Mouse (Mus musculus) midbrain, embryonic 10.5 days (tissue): ENCODE measurements around the gene Ankmy2. TPM values are rescaled to one million over a fixed set of nuclear protein-coding genes. Genes with fewer than 3 reads are reported as not detected.
"Not testable (repeated sequence)": the region's sequence is repeated elsewhere in the genome, so short reads cannot be mapped to it uniquely, and the experiment has no call there.

ENCODE experiments used
- DNase-seq: peaks from one replicate; pipeline ENCODE4 v3.0.0-alpha.2; 2017; ENCODE audit warnings: low spot score
- H3K27ac ChIP-seq: fragments of 300-500 bp; sonication (generic); replicated peaks from 2 replicates; pipeline ENCODE4 v1.5.1; 2016; ENCODE audit warnings: mild to moderate bottlenecking
- H3K27me3 ChIP-seq: fragments of 300-500 bp; sonication (generic); 2 replicates; pipeline ENCODE4 v1.6.1; 2016; ENCODE audit warnings: low read depth, mild to moderate bottlenecking; ENCODE audit not compliant: poor library complexity, severe bottlenecking
- H3K36me3 ChIP-seq: fragments of 300-500 bp; sonication (generic); 2 replicates; pipeline ENCODE4 v1.6.1; 2016; ENCODE audit warnings: mild to moderate bottlenecking, moderate library complexity
- H3K4me1 ChIP-seq: fragments of 300-500 bp; sonication (generic); 2 replicates; pipeline ENCODE4 v1.6.1; 2016
- H3K4me3 ChIP-seq: fragments of 300-500 bp; sonication (generic); 2 replicates; pipeline ENCODE4 v1.5.1; 2016; ENCODE audit warnings: mild to moderate bottlenecking, moderate library complexity
- H3K9me3 ChIP-seq: fragments of 300-500 bp; sonication (generic); replicated peaks from 2 replicates; pipeline ENCODE4 v1.6.1; 2016; ENCODE audit warnings: mild to moderate bottlenecking
- WGBS: fragments of 180-500 bp; shearing (Covaris S2); methylation state at CpG from one replicate; pipeline ENCODE4 v1.1.7; 2016; 5-methylcytosine and 5-hydroxymethylcytosine counted together
- polyA plus RNA-seq: library from polyadenylated mRNA; unstranded; fragments of >200 nt; fragmentation: Nextera tagmentation; extraction: Ambion mirVana; gene quantifications from 2 replicates; pipeline ENCODE4 v1.2.1, GENCODE M21; 2016

The Ankmy2 gene
- polyA plus RNA-seq, 1 experiment from 2014 or later, result 21.1 TPM

DNA sequence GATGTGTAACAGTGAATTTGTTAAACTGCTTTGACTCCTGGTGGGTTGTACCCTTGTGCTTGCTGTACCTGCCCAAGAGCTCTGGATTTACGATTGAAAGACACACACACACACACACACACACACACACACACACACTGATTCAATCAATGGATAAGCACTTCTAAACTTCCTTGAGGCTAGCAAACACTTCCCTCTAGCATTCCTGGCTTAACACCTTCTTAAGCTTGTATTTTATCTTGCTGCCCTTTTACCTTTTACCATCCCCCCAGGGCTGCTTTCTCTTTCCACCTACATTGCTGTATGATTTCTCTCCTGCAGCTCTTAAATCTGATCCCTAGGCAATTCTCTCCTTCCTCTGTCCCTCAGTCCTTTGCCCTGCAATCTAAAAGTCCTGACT lies 8.4 kb downstream of the Ankmy2 start:
- Histone ChIP-seq H3K9me3 (no peaks in the 10 kb centered on the region), H3K27ac (no peak overlapping the region), H3K36me3 (peaks cover 13% of the 10 kb centered on the region), H3K4me3 (no peak overlapping the region), H3K4me1 (peaks cover 8% of the 10 kb centered on the region), H3K27me3 (no peaks in the 10 kb centered on the region)
- 50% methylated on average over 1 of the region's 1 CpGs for WGBS
- DNase-seq, result no peak

DNA sequence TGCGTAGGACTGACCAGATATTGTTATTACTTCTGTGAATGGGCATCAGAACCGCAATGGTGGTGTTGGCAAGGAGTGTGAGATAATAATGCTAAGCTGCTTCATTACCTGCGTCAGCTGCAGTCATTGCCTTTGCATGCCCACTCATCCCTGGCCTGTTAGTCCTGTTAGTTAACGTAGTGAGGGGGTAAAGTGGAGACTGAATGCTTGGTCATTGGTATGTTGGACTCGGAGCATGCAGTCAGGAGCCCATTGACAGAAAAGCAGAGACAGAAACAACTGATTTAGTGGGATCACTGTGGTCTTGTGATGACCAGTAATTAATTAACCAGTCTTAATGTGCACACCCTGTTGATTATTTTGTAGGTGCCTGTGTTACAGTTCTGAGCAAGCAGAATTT lies 20.3 kb downstream of the Ankmy2 start:
- 94% methylated on average over 5 of the region's 5 CpGs for WGBS
- H3K4me1 ChIP-seq, result no peaks in the 10 kb centered on the region
- no peak overlapping the region for H3K4me3 ChIP-seq
- DNase-seq, result no peak
- no peaks in the 10 kb centered on the region for H3K9me3 ChIP-seq
- H3K27ac ChIP-seq, result no peak overlapping the region
- H3K27me3 ChIP-seq, result no peaks in the 10 kb centered on the region
- peaks cover 65% of the 10 kb centered on the region for H3K36me3 ChIP-seq

DNA sequence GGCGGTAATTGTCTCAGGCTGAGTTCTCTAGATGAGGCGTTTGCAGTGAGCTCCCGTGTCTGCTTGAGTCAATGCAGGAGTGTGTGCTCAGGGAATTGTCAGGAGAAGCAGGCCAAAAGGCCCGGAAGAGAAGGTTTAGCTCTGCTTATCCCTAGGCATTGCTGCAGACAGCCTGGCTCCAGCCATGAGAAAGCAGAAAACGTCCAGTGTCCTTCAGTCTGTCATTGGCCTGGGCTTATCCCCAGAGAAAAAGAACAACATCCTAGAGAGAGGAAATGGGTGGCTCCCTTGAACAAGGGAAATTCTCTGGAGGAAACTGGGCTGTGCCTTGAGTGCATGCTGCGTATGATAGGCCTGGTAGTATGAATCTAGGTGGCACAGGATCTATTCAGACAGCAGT lies 25.7 kb downstream of the Ankmy2 start:
- DNase-seq, result no peak
- H3K9me3 ChIP-seq, result no peaks in the 10 kb centered on the region
- H3K4me3 ChIP-seq, result no peak overlapping the region
- H3K36me3 ChIP-seq, result peaks cover 54% of the 10 kb centered on the region
- H3K27ac ChIP-seq, result no peak overlapping the region
- H3K4me1 ChIP-seq, result no peaks in the 10 kb centered on the region
- 84% methylated on average over 6 of the region's 6 CpGs for WGBS
- no peaks in the 10 kb centered on the region for H3K27me3 ChIP-seq

DNA sequence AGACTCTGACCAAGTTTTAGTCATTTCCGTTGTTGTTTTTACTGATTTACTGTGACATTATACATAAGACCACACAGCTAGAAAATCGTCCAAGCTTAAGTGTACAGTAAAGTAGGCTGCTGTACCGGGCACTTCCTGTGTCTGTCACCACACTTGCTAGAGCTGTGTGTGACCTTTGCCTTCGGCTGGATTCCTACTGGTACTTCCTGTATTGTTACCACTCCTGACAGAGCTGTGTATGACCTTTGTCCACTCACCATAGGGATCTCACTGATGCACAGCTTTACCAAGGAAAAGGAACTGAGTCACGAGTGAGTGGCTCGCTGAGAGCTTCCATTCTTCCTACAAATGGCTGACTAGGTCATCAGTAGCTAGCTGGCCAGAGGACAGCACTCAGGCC lies 30.2 kb downstream of the Ankmy2 start:
- Histone ChIP-seq H3K27ac (no peak overlapping the region), H3K4me1 (no peaks in the 10 kb centered on the region), H3K36me3 (peaks cover 68% of the 10 kb centered on the region), H3K4me3 (no peak overlapping the region), H3K9me3 (no peaks in the 10 kb centered on the region), H3K27me3 (no peaks in the 10 kb centered on the region)
- 80% methylated on average over 6 of the region's 6 CpGs for WGBS
- no peak for DNase-seq

DNA sequence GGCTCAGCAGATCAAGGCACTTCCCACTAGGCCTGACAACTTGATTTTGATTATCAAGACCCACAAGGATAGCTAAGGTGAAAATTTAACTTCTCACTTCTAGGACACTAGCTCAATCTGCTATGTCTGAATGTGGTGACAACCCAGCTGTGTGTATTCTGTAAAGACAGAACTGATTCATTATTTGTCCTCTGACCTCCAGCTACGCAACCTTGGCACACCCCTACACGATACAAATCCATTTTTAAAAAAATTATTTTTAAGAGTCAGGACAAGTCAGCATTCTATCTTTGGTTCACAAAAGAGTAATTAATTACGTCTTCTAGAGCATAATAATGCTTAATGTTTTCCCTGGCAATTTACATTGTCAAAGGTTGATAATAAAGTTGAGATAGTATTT lies 32.7 kb downstream of the Ankmy2 start:
- Histone ChIP-seq H3K27me3 (no peaks in the 10 kb centered on the region), H3K4me1 (no peaks in the 10 kb centered on the region), H3K27ac (no peak overlapping the region), H3K9me3 (no peaks in the 10 kb centered on the region), H3K36me3 (peaks cover 63% of the 10 kb centered on the region), H3K4me3 (no peak overlapping the region)
- DNase-seq, result no peak
- WGBS, result 95% methylated on average over 3 of the region's 3 CpGs

DNA sequence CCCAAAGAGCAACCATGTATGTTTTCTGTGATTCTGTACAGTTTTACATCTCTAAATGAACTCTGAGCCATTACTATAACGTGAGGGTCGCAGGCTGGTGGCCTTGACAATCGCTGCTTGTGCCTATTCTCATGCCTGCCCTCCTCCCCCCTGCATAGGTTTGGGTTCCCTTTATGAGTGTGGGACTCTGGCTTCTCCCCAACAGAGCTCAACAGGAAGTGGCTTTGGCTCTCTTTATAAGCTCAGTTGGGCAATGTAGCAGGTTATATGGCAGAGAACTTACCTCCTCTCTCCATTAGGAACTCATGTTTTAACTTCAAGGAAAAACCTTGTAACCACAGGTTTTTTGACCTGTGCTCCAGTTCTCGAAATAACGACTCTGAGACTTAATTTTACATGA lies 33.4 kb downstream of the Ankmy2 start:
- peaks cover 71% of the 10 kb centered on the region for H3K36me3 ChIP-seq
- 93% methylated on average over 5 of the region's 5 CpGs for WGBS
- H3K4me1 ChIP-seq, result no peaks in the 10 kb centered on the region

DNA sequence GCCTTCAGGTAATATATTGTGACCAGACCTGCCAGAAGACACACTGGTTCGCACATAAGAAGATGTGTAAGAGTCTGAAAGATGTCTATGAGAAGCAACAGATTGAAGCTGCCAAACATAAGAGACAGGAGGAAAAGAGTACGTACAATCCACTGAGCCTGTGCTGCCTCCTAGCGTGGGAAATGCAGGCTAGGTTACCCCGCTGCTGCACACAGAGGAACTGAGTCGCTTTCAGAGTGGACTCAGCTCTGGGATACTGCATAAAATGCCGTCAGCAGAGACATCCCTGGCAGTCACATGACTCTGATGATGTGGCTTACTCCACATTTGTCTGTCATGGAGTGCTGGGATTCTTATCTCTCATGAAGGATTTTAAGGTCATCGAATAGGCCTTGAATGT lies 38.1 kb downstream of the Ankmy2 start:
- Histone ChIP-seq H3K27ac (no peak overlapping the region), H3K4me1 (no peaks in the 10 kb centered on the region), H3K4me3 (no peak overlapping the region), H3K9me3 (peaks cover 30% of the 10 kb centered on the region), H3K36me3 (peaks cover 73% of the 10 kb centered on the region), H3K27me3 (no peaks in the 10 kb centered on the region)
- 90% methylated on average over 7 of the region's 7 CpGs for WGBS
- DNase-seq, result no peak

More for the DNA sequence above, 33.4 kb downstream of the Ankmy2 start:
- no peaks in the 10 kb centered on the region for H3K9me3 ChIP-seq
- no peak for DNase-seq
- no peaks in the 10 kb centered on the region for H3K27me3 ChIP-seq
- H3K4me3 ChIP-seq, result no peak overlapping the region
- no peak overlapping the region for H3K27ac ChIP-seq

DNA sequence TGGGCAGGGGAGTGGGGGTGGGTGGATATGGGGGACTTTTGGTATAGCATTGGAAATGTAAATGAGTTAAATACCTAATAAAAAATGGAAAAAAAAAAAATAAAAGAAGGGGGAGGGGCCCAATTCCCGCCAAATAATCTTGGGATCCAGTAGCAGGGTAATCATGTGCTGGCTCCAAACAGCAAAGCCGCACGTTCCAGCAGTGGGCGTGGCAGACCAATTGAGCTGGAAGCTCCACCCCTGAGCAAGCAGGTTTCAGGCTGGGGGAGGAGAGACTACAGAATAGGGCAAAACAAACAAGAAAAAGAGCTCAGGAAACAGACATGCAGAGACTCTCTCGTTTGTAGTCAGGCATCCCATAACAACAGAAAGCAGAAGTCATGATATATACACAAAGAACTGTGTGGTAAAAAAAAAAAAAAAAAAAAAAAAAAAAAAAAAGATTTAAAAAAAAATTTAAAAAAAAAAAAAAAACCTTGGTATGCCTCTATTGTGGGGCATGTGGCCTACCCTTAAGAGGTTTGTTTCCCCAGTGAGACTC lies 48.7 kb downstream of the Ankmy2 start:
- DNase-seq, H3K27me3 ChIP-seq, H3K27ac ChIP-seq, H3K9me3 ChIP-seq, H3K36me3 ChIP-seq, H3K4me3 ChIP-seq: not testable (repeated sequence)
- peaks cover 20% of the 10 kb centered on the region for H3K4me1 ChIP-seq
- 55% methylated on average over 5 of the region's 5 CpGs for WGBS

DNA sequence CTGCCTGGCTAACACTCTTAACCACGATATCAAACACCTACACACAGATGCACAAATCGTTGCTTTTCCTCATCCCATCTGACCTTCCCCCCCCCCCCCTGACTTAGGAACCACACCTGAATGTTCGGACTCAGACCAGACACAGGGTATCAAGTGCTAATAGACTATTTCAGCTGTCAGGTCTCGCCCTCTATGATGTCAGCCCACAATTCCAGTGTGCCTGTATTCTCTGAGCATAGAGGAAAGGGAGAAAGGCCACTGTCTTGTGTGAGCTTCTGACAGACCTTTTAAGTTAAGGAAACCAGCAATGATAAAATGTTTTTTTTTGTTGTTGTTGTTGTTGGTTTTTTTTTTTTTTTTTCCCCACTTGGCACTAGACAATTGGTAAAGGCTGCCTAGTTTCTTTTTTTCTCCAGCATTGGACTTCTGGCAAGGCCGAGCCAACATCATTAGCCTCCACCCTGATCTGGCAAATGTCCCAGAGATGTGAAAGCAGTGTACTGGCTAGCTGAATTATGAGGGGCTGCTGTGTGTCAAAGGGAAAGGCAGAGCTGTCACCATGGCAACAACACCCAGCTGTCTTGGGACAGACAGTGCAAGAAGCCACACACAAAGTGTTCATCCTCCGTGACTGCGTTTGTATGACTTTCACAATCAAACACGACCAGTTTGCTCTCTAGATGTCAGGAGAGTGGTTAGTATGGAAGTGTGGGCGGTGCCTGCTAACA lies 50.3 kb downstream of the Ankmy2 start:
- 60% methylated on average over 9 of the region's 9 CpGs for WGBS
- no peaks in the 10 kb centered on the region for H3K36me3 ChIP-seq
- 0 out of 2 replicates have a peak overlapping the region, but pooled peaks have one; percentile 28 for H3K27ac ChIP-seq
- DNase-seq, result peak; percentile 58
- no peaks in the 10 kb centered on the region for H3K9me3 ChIP-seq
- H3K4me1 ChIP-seq, result peaks cover 20% of the 10 kb centered on the region
- no peak overlapping the region for H3K4me3 ChIP-seq
- no peaks in the 10 kb centered on the region for H3K27me3 ChIP-seq

DNA sequence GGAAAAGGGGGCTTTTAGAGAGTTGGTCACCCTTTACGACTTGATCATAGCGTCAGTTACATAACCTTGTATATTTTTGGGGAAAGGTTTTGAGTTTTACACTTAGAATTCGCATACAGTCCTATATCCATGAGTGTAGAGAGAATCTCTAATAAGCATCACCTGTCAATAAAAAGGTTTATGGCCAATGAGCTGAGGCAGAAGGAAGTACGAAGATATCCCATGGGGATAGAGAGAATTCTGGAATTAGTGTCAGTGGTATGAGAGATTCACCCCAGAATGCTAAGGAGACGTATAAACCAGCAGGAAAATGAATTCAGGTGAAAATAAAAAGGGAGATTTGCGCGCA lies 50.9 kb downstream of the Ankmy2 start:
- 0 out of 2 replicates have a peak overlapping the region, but pooled peaks have one; percentile 28 for H3K27ac ChIP-seq
- DNase-seq, result no peak
- no peaks in the 10 kb centered on the region for H3K27me3 ChIP-seq
- H3K4me1 ChIP-seq, result peaks cover 20% of the 10 kb centered on the region
- H3K4me3 ChIP-seq, result no peak overlapping the region
- no peaks in the 10 kb centered on the region for H3K9me3 ChIP-seq
- no peaks in the 10 kb centered on the region for H3K36me3 ChIP-seq
- 84% methylated on average over 7 of the region's 7 CpGs for WGBS

DNA sequence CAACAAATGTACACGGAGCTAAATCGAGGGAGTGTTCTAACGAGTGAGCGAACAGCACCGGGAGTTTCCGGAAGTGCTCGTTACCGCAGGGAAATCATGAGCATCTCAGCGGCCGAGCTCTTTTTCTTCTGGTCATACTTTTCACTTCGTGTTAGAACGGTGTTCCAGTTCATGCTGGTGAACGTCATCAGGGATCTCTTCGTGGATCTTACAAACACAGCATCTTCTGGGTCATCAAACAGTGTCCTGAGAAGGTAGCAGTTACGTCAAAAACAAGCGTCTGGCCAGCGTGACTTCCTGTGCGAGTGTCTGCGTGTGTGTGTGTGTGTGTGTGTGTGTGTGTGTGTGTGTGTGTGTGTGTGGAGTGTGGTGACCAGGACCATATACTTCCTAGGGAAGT lies 51.5 kb downstream of the Ankmy2 start:
- no peaks in the 10 kb centered on the region for H3K36me3 ChIP-seq
- 85% methylated on average over 19 of the region's 19 CpGs for WGBS
- H3K27ac ChIP-seq, result no peak overlapping the region
- no peaks in the 10 kb centered on the region for H3K9me3 ChIP-seq
- DNase-seq, result no peak
- peaks cover 20% of the 10 kb centered on the region for H3K4me1 ChIP-seq
- H3K4me3 ChIP-seq, result no peak overlapping the region
- H3K27me3 ChIP-seq, result no peaks in the 10 kb centered on the region

DNA sequence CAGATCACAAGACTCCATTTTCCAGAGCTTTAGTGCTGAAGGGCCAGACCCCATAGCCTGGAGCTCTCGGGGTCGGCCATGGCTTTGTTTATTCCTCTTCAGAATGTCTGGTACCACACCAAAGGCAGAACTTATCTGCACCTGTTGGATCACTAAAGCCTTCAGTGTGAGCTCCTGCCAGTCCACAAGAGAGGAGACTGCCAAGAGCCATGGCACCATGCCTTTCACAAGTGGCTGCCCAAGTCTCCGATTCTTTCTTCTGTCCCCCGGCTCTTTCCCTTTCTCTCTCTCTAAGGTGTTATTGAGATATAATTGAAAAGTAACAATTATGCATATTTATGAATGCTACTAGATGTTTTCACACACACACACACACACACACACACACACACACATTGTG lies 53.2 kb downstream of the Ankmy2 start:
- WGBS, result 84% methylated on average over 4 of the region's 4 CpGs
- peaks cover 20% of the 10 kb centered on the region for H3K4me1 ChIP-seq

DNA sequence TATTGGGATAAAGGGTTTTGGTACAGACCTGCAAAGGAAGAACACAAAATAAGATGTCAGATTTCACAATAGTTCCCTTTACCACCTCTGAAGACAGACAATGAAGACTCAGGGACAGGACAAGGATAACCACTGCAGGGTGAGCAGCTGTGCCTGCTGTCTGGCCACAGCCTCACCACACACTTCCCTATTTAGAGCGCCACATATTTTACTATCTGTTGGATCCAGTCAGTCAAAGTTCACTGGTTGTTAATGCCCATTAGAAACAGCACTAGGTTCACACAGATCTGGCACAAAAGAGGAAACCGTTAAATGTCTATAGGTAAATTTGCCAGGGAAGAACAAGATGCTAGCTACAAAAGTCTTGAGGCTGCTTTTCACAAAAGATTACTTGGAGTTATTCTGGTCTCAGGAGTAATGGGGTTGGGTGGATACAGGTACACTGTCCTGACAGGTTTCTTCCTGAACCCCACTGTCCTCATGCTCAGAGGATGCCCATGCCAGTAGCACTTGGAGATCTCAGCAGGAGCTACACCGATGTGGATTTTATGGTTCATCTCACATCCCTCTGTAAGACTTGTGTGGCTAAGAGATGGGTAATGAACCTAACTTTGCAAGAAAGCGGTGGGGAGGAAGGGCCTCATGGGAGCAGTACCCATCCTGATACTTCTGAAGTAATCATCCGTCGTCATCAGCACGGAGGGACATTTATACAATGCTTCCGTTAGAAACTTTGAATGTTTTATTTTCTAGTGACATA lies 57.7 kb downstream of the Ankmy2 start:
- no peaks in the 10 kb centered on the region for H3K27me3 ChIP-seq
- no peak for DNase-seq
- 0 out of 2 replicates have a peak, but pooled peaks cover 4% of the 10 kb centered on the region for H3K4me1 ChIP-seq
- no peaks in the 10 kb centered on the region for H3K9me3 ChIP-seq
- no peak overlapping the region for H3K4me3 ChIP-seq
- 55% methylated on average over 8 of the region's 8 CpGs for WGBS
- no peaks in the 10 kb centered on the region for H3K36me3 ChIP-seq
- H3K27ac ChIP-seq, result no peak overlapping the region

More for the DNA sequence above, 53.2 kb downstream of the Ankmy2 start:
- H3K27ac ChIP-seq, result no peak overlapping the region
- no peaks in the 10 kb centered on the region for H3K9me3 ChIP-seq
- no peak for DNase-seq
- no peak overlapping the region for H3K4me3 ChIP-seq
- no peaks in the 10 kb centered on the region for H3K27me3 ChIP-seq
- no peaks in the 10 kb centered on the region for H3K36me3 ChIP-seq
